Mouse (Mus musculus): ENCODE measurements around the gene Gchfr. TPM values are rescaled to one million over a fixed set of nuclear protein-coding genes. Genes with fewer than 3 reads are reported as not detected.

The Gchfr gene
- polyA plus RNA-seq (2012; rRNA removed), result 92.5 and 95.7 TPM in 2 replicates

GRCm38 (mm10) chr2:119166901-119167865 is at the start of gene Gchfr:
TSS of gene Gchfr (plus strand) at chr2:119167773.

GRCm38 (mm10) chr2:119156681-119157572 is 10.6 kb upstream of the Gchfr start, which contains the start of gene Rmdn3:
TSS of gene Rmdn3 (minus strand) at chr2:119157034.

DNA sequence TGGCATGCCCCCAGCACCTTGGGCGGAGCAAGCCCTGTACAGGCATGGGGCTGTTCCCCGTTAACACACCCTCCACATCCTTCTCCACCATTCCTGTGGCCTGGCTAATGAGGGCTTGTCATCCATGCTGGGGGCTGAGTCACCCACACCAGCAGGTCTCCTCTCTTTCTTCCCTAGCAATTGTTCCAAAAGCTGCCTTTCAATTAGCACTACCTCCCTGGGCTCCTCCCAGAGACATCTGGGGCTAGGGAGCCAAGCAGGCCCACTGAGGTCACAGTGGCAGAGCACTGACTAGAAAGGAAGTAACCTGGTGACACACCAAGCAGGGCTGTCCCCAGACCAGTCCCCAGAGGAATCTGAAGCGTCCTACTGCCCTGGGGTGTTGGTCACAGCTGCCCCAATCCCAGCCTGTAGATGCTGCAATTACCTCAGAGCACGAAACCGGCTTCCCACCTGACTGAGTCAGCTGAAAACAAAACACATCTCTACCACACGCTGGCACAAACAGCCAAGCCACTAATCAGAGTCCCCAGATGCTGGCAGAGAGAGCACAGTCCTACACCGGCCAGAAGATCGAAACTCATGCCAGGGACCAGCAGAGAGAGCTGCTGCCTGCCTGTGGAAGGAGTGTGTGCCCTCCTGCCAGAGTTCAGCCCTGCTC is 6.5 kb downstream of the Gchfr start, which contains the start of gene Gm14137:
Gene Gm14137 (plus strand): TSS at position 519 of the 661 bp plus-strand sequence.

GRCm38 (mm10) chr2:119208344-119209175 is 41.0 kb downstream of the Gchfr start, which contains the start of the genes Zfyve19 and Dnajc17:
TSS of gene Zfyve19 (plus strand) at chr2:119208617.
TSS of gene Dnajc17 (minus strand) at chr2:119208795.

Other genes starting within 250 kb of the Gchfr start
- 4.7 and 5.1 TPM in 2 replicates for gene Chst14, start 241.3 kb upstream of the Gchfr start, polyA plus RNA-seq (2012; rRNA removed)
- gene Ccdc32, start 138.4 kb upstream of the Gchfr start, polyA plus RNA-seq (2012; rRNA removed), result 6.6 and 6.8 TPM in 2 replicates
- 2.4 and 2.5 TPM in 2 replicates for gene Rpusd2, start 133.0 kb upstream of the Gchfr start, polyA plus RNA-seq (2012; rRNA removed)
- gene Knl1, start 120.7 kb upstream of the Gchfr start, polyA plus RNA-seq (2012; rRNA removed), result 2.6 and 3.0 TPM in 2 replicates
- 9.2 and 10.7 TPM in 2 replicates for gene Rad51, start 55.0 kb upstream of the Gchfr start, polyA plus RNA-seq (2012; rRNA removed)
- 19.7 and 22.1 TPM in 2 replicates for gene Rmdn3, start 10.7 kb upstream of the Gchfr start, polyA plus RNA-seq (2012; rRNA removed)
- 0.01 TPM in 2 replicates for gene Gm14137, start 6.7 kb downstream of the Gchfr start, polyA plus RNA-seq (2012; rRNA removed)
- gene Zfyve19, start 40.8 kb downstream of the Gchfr start, polyA plus RNA-seq (2012; rRNA removed), result 16.9 and 24.4 TPM in 2 replicates
- 7.8 and 9.4 TPM in 2 replicates for gene Dnajc17, start 41.0 kb downstream of the Gchfr start, polyA plus RNA-seq (2012; rRNA removed)
- 0.07 TPM in 1 of 2 replicates, not detected in the other for gene Ppp1r14d, start 62.1 kb downstream of the Gchfr start, polyA plus RNA-seq (2012; rRNA removed)
- gene Spint1, start 69.6 kb downstream of the Gchfr start, polyA plus RNA-seq (2012; rRNA removed), result 0.55 and 0.64 TPM in 2 replicates
- 0.08 and 0.11 TPM in 2 replicates for gene Rhov, start 103.5 kb downstream of the Gchfr start, polyA plus RNA-seq (2012; rRNA removed)
- gene Vps18, start 121.0 kb downstream of the Gchfr start, polyA plus RNA-seq (2012; rRNA removed), result 4.1 and 4.5 TPM in 2 replicates
- gene Dll4, start 158.0 kb downstream of the Gchfr start, polyA plus RNA-seq (2012; rRNA removed), result 2.2 and 2.8 TPM in 2 replicates
- 0.37 and 0.55 TPM in 2 replicates for gene Chac1, start 183.5 kb downstream of the Gchfr start, polyA plus RNA-seq (2012; rRNA removed)

All from liver, embryonic 18 days (tissue).